Mouse (Mus musculus) midbrain, postnatal 0 days (tissue): ENCODE data around the gene Strip1. TPM values are rescaled to one million over a fixed set of nuclear protein-coding genes. Genes with fewer than 3 reads are reported as not detected.
A peak's percentile ranks its signal among the peaks of the same experiment; 100 is the strongest.

Experiments used
- ATAC-seq: fragments of 200-750 bp; cut with Nextera tagmentation; 2 replicates; pipeline ENCODE4 v1.8.0; 2017; ENCODE audit warnings: moderate number of reproducible peaks, mild to moderate bottlenecking, moderate TSS enrichment, moderate library complexity; ENCODE audit not compliant: low FRiP score
- DNase-seq: peaks from one replicate; pipeline ENCODE4 v3.0.0-alpha.2; 2015; ENCODE audit warnings: low spot score
- H3K27ac ChIP-seq: fragments of 300-500 bp; sonication (generic); 2 replicates; pipeline ENCODE4 v1.5.1; 2014; ENCODE audit warnings: low read depth, mild to moderate bottlenecking, low read length, mixed read lengths
- H3K27me3 ChIP-seq: fragments of 300-500 bp; sonication (generic); 2 replicates; pipeline ENCODE4 v1.6.1; 2014; ENCODE audit warnings: low read length, control low read depth, mixed read lengths; ENCODE audit not compliant: insufficient read depth
- H3K36me3 ChIP-seq: fragments of 300-500 bp; sonication (generic); 2 replicates; pipeline ENCODE4 v1.6.1; 2014; ENCODE audit warnings: low read length, control low read depth, mixed read lengths; ENCODE audit not compliant: insufficient read depth
- H3K4me1 ChIP-seq: fragments of 300-500 bp; sonication (generic); 2 replicates; pipeline ENCODE4 v1.6.1; 2014; ENCODE audit warnings: mild to moderate bottlenecking, control low read depth, antibody characterized with exemption, low read length, mixed read lengths; ENCODE audit not compliant: insufficient read depth
- H3K4me2 ChIP-seq: fragments of 300-500 bp; sonication (generic); 2 replicates; pipeline ENCODE4 v1.6.1; 2014; ENCODE audit warnings: low read depth, mild to moderate bottlenecking, low read length, mixed read lengths; ENCODE audit not compliant: poor library complexity, severe bottlenecking
- H3K4me3 ChIP-seq: fragments of 300-500 bp; sonication (generic); 2 replicates; pipeline ENCODE4 v1.5.1; 2014; ENCODE audit warnings: low read depth, mild to moderate bottlenecking, low read length, moderate library complexity
- H3K9ac ChIP-seq: fragments of 300-500 bp; sonication (generic); replicated peaks from 2 replicates; pipeline ENCODE4 v1.6.1; 2014; ENCODE audit warnings: mild to moderate bottlenecking, low read length, moderate library complexity, mixed read lengths; ENCODE audit not compliant: poor library complexity, severe bottlenecking
- H3K9me3 ChIP-seq: fragments of 300-500 bp; sonication (generic); 2 replicates; pipeline ENCODE4 v1.6.1; 2016; ENCODE audit warnings: low read length, control low read depth
- CTCF ChIP-seq: IDR thresholded peaks from 2 replicates; pipeline ENCODE4 v1.5.1; 2016; ENCODE audit warnings: antibody characterized with exemption, mild to moderate bottlenecking
- WGBS: fragments of 180-500 bp; shearing (Covaris S2); extraction: QIAGEN DNeasy Blood & Tissue Kit; methylation state at CpG from one replicate; pipeline ENCODE4 v1.1.7; 2014; 5-methylcytosine and 5-hydroxymethylcytosine counted together
- polyA plus RNA-seq: library from polyadenylated mRNA; unstranded; fragments of >200 nt; fragmentation: Nextera tagmentation; extraction: Ambion mirVana; gene quantifications from 2 replicates; pipeline ENCODE4 v1.2.1, GENCODE M21; 2015
- total RNA-seq: library from RNA; depleted of rRNA; stranded (reverse); fragments of >200 nt; gene quantifications from 2 replicates; pipeline ENCODE4 v1.2.3, GENCODE M21; 2014

Strip1 gene
- total and polyA plus RNA-seq, 2 experiments from 2014 or later: 120 to 131 TPM

- Histone ChIP-seq H3K27me3 (no peaks in the 10 kb centered on the region), H3K9me3 (no peaks in the 10 kb centered on the region), H3K27ac (no peak overlapping the region), H3K4me2 (no peak overlapping the region), H3K4me3 (no peak overlapping the region), H3K9ac (no peak overlapping the region), H3K36me3 (peaks cover 92% of the 10 kb centered on the region), H3K4me1 (no peaks in the 10 kb centered on the region)
- ATAC-seq (no peak), DNase-seq (no peak)
- TF ChIP-seq CTCF: no peak
- 93% methylated on average over 3 of the region's 3 CpGs for WGBS
These were observed 13.7 kb downstream of the Strip1 start for GRCm38 (mm10) chr3:107617800-107618199.

GRCm38 (mm10) chr3:107612902-107613525 lies 18.5 kb downstream of the Strip1 start:
- ATAC-seq (peak; percentile 64), DNase-seq (peak; percentile 72)
- no peaks in the 10 kb centered on the region for H3K9me3 ChIP-seq
- H3K4me3 ChIP-seq: no peak overlapping the region
- H3K4me1 ChIP-seq: no peaks in the 10 kb centered on the region
- no peak overlapping the region for H3K9ac ChIP-seq
- no peak overlapping the region for H3K27ac ChIP-seq
- peaks cover 66% of the 10 kb centered on the region for H3K36me3 ChIP-seq
- H3K4me2 ChIP-seq: no peak overlapping the region
- WGBS: 87% methylated on average over 11 of the region's 11 CpGs
- no peaks in the 10 kb centered on the region for H3K27me3 ChIP-seq
- TF ChIP-seq CTCF: peak; percentile 92

GRCm38 (mm10) chr3:107611394-107611793 lies 20.1 kb downstream of the Strip1 start:
- Histone ChIP-seq H3K9ac (no peak overlapping the region), H3K36me3 (peaks cover 50% of the 10 kb centered on the region), H3K4me2 (no peak overlapping the region), H3K4me1 (no peaks in the 10 kb centered on the region), H3K27ac (no peak overlapping the region), H3K4me3 (no peak overlapping the region), H3K9me3 (no peaks in the 10 kb centered on the region), H3K27me3 (no peaks in the 10 kb centered on the region)
- ATAC-seq (no peak), DNase-seq (no peak)
- 61% methylated on average over 4 of the region's 4 CpGs for WGBS
- no peak for TF ChIP-seq CTCF

GRCm38 (mm10) chr3:107609376-107609775 lies 22.1 kb downstream of the Strip1 start:
- Histone ChIP-seq H3K9me3 (no peaks in the 10 kb centered on the region), H3K4me2 (no peak overlapping the region), H3K27ac (no peak overlapping the region), H3K27me3 (no peaks in the 10 kb centered on the region), H3K9ac (no peak overlapping the region), H3K36me3 (peaks cover 29% of the 10 kb centered on the region), H3K4me1 (no peaks in the 10 kb centered on the region), H3K4me3 (no peak overlapping the region)
- peak; percentile 32 for DNase-seq
- no peak for TF ChIP-seq CTCF
- ATAC-seq: no peak
- 54% methylated on average over 3 of the region's 3 CpGs for WGBS

DNA sequence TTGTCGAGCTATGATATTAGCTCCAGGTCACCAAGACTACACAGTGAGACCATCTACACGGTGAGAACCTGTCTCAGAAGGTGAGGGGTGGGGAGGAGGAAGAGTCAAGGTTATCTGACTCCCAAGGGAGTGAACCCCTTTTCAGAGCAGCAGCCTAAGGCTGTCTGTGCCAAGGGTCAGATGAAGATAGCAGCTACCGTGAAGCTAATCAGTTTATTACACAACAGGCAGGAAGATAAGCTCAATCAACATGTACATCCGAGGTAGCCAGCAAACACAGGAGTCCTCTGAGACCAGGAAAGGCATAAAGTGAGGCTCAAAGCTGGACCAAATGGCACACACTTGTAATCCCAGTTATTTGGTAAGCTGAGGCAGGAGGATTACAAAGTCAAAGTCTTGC lies 22.7 kb downstream of the Strip1 start:
- ATAC-seq: no peak
- H3K9ac ChIP-seq: no peak overlapping the region
- no peaks in the 10 kb centered on the region for H3K4me1 ChIP-seq
- WGBS: 67% methylated on average over 4 of the region's 4 CpGs
- no peak overlapping the region for H3K4me3 ChIP-seq
- no peaks in the 10 kb centered on the region for H3K27me3 ChIP-seq
- DNase-seq: no peak
- peaks cover 24% of the 10 kb centered on the region for H3K36me3 ChIP-seq
- no peak overlapping the region for H3K4me2 ChIP-seq
- H3K9me3 ChIP-seq: no peaks in the 10 kb centered on the region
- H3K27ac ChIP-seq: no peak overlapping the region
- no peak for TF ChIP-seq CTCF

GRCm38 (mm10) chr3:107607221-107607620 lies 24.3 kb downstream of the Strip1 start:
- H3K27ac ChIP-seq: no peak overlapping the region
- no peaks in the 10 kb centered on the region for H3K9me3 ChIP-seq
- H3K4me2 ChIP-seq: no peak overlapping the region
- 84% methylated on average over 8 of the region's 8 CpGs for WGBS
- no peaks in the 10 kb centered on the region for H3K27me3 ChIP-seq
- no peaks in the 10 kb centered on the region for H3K4me1 ChIP-seq
- DNase-seq (no peak), ATAC-seq (no peak)
- H3K9ac ChIP-seq: no peak overlapping the region
- H3K4me3 ChIP-seq: no peak overlapping the region
- no peak for TF ChIP-seq CTCF
- peaks cover 10% of the 10 kb centered on the region; the same call in 1 of the 2 replicates for H3K36me3 ChIP-seq
